Mouse (Mus musculus) E14TG2a.4 (cell line): ENCODE measurements around the gene Inpp5f.

Experiments used
- CTCF ChIP-seq: conservative IDR thresholded peaks from 2 replicates; pipeline ENCODE4 v1.5.1; 2014; ENCODE audit warnings: low read length
- POU5F1 ChIP-seq: IDR thresholded peaks from 2 replicates; pipeline ENCODE4 v1.6.1; 2014; ENCODE audit warnings: low read length, borderline replicate concordance

GRCm38 (mm10) chr7:128668831-128669230, 57.7 kb downstream of the Inpp5f start:
- TF ChIP-seq CTCF (no peak), POU5F1 (no peak)
